Mouse (Mus musculus): ENCODE data around the gene Ccn5. TPM values are rescaled to one million over a fixed set of nuclear protein-coding genes. Genes with fewer than 3 reads are reported as not detected.
A peak's percentile ranks its signal among the peaks of the same experiment; 100 is the strongest.

Ccn5 gene
- total and polyA plus RNA-seq, 2 experiments from 2014 or later = 0.33 to 0.58 TPM

DNA sequence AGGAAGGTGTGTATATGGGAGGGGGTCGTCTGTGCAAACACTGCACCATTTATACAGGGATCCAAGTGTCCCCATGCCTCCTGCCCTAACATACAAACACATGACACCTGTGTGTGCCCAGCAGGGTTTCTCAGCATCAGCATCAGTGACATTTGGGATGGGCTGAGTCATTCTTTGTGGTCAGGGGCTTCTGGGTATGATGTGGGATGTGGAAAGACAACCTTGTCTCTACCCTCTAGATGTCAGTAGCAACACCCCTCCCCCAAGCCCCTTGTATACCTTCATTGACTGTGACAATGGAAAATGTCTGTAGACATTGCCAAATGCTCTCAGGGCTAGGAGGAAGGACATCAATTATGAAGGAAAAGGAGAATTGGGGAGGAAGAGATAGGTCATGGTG, 10.5 kb downstream of the Ccn5 start:
- Histone ChIP-seq H3K9ac (replicated peaks; ENCODE audit: low read length) (no peak overlapping the region), H3K4me2 (ENCODE audit: low read depth, low read length) (no peak overlapping the region), H3K4me1 (ENCODE audit: insufficient read depth, low read length) (no peaks in the 10 kb centered on the region), H3K27me3 (ENCODE audit: insufficient read depth, low read length) (no peaks in the 10 kb centered on the region), H3K4me3 (ENCODE audit: low read length) (no peak overlapping the region), H3K27ac (no peak overlapping the region), H3K36me3 (ENCODE audit: insufficient read depth, low read length) (no peaks in the 10 kb centered on the region), H3K9me3 (ENCODE audit: low read length) (no peaks in the 10 kb centered on the region)
- 52% methylated on average over 1 of the region's 1 CpGs for WGBS
- DNase-seq (ENCODE audit: low spot score) = no peak
- no peak for ATAC-seq
- TF ChIP-seq CTCF (IDR thresholded peaks at IDR 0.05; ENCODE audit: low read depth) = no peak

DNA sequence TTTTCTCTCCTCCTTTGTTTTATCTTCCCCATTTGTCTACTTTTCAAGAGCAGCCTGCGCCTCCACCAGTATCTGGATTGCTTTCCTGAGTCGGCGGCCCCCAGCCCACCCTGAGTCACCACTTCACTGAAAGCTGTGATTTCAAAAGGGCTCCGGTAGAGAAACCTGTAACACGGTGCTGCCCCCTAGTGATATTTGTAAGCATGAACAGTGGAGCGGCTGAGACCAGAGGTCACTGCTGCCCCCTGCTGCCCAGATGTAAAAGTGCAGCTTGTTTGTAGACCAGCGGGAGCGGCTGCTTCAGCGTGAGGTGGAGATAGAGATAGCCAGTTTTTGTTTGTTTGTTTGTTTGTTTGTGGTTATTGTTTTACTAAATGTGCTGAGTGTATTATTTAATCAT, 17.4 kb downstream of the Ccn5 start:
- Histone ChIP-seq H3K4me1 (ENCODE audit: insufficient read depth, low read length) (no peaks in the 10 kb centered on the region), H3K27ac (no peak overlapping the region), H3K4me2 (ENCODE audit: low read depth, low read length) (no peak overlapping the region), H3K9ac (replicated peaks; ENCODE audit: low read length) (no peak overlapping the region), H3K9me3 (ENCODE audit: low read length) (no peaks in the 10 kb centered on the region), H3K36me3 (ENCODE audit: insufficient read depth, low read length) (no peaks in the 10 kb centered on the region), H3K4me3 (ENCODE audit: low read length) (no peak overlapping the region), H3K27me3 (ENCODE audit: insufficient read depth, low read length) (no peaks in the 10 kb centered on the region)
- DNase-seq (ENCODE audit: low spot score) (peak; percentile 93), ATAC-seq (peak; percentile 64)
- TF ChIP-seq CTCF (IDR thresholded peaks at IDR 0.05; ENCODE audit: low read depth) = peak; percentile 98
- 25% methylated on average over 9 of the region's 9 CpGs for WGBS

DNA sequence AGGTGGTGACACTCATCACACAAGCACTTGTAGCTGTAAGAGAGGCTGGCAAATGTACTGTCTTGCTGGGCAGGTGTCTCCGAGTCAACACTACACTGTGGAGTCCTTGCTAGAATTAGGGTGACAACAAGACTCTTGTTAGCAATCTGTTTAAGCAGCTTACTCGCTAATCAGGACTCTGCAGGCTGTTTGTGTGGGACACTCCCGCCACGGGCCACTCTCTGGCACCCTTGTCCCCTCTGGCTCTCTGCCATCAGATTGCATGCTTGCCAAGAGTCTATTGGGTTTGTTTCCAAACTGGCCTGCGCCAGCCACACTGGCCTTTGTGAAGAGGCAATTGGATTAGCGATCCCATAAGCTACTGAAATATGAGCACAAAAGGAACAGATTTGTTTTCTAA, 18.9 kb downstream of the Ccn5 start:
- H3K4me3 ChIP-seq (ENCODE audit: low read length) = no peak overlapping the region
- H3K27me3 ChIP-seq (ENCODE audit: insufficient read depth, low read length) = no peaks in the 10 kb centered on the region
- ATAC-seq (peak; percentile 59), DNase-seq (ENCODE audit: low spot score) (peak; percentile 74)
- H3K9me3 ChIP-seq (ENCODE audit: low read length) = no peaks in the 10 kb centered on the region
- H3K36me3 ChIP-seq (ENCODE audit: insufficient read depth, low read length) = no peaks in the 10 kb centered on the region
- TF ChIP-seq CTCF (IDR thresholded peaks at IDR 0.05; ENCODE audit: low read depth) = no peak
- no peak overlapping the region for H3K9ac ChIP-seq (replicated peaks; ENCODE audit: low read length)
- H3K27ac ChIP-seq = no peak overlapping the region
- no peak overlapping the region for H3K4me2 ChIP-seq (ENCODE audit: low read depth, low read length)
- H3K4me1 ChIP-seq (ENCODE audit: insufficient read depth, low read length) = no peaks in the 10 kb centered on the region
- WGBS = 30% methylated on average over 6 of the region's 6 CpGs

DNA sequence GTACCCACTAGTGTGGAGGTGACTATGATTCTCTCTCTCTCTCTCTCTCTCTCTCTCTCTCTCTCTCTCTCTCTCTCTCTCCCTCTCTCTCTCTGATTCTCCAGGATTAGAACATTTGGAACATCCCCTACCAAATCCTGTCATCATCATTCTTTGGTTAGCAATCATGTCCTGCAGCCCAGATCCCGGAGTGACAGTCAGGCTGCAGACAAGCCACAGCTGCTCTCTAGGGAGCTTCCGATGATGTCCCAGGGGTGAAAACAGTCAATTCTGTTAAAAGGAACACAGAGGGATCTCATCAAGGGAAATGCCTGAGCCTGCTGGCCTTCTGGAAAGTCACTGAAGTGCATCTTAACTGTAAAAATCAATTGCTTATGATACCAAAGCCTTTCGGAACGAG, 21.4 kb downstream of the Ccn5 start:
- no peak overlapping the region for H3K4me3 ChIP-seq (ENCODE audit: low read length)
- H3K4me1 ChIP-seq (ENCODE audit: insufficient read depth, low read length) = no peaks in the 10 kb centered on the region
- WGBS = 63% methylated on average over 4 of the region's 4 CpGs
- DNase-seq (ENCODE audit: low spot score) = no peak
- no peak overlapping the region for H3K9ac ChIP-seq (replicated peaks; ENCODE audit: low read length)
- no peaks in the 10 kb centered on the region for H3K9me3 ChIP-seq (ENCODE audit: low read length)
- ATAC-seq = no peak
- H3K36me3 ChIP-seq (ENCODE audit: insufficient read depth, low read length) = no peaks in the 10 kb centered on the region
- no peak for TF ChIP-seq CTCF (IDR thresholded peaks at IDR 0.05; ENCODE audit: low read depth)
- H3K27ac ChIP-seq = no peak overlapping the region
- H3K27me3 ChIP-seq (ENCODE audit: insufficient read depth, low read length) = no peaks in the 10 kb centered on the region
- no peak overlapping the region for H3K4me2 ChIP-seq (ENCODE audit: low read depth, low read length)

DNA sequence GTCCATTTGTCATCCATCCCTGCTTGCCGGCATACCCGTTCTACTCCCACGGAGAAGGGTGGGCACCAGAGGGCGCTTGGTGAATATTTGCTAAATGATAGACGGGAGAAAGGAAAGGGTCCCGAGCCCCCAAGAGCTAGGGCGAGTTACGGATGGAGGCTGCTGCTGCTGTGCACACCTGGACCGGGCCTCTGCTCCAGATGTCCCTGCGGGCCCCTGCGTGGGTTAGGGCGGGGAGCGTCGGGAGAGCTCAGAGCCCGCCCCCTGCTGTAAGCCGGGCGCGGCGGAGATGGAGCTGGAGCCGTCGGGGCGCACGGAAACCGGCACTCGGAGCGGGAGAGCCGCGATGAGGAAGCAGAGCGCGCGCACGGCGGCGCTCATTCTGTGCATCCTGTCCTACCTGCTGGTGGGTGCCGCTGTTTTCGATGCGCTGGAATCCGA, 32.8 kb downstream of the Ccn5 start, which contains the start of gene Kcnk15:
Kcnk15 (plus strand) TSS at position 191 of the 441 bp plus-strand sequence.
- Histone ChIP-seq H3K27ac (no peak within 1 kb of the TSS), H3K4me1 (ENCODE audit: insufficient read depth, low read length) (no peaks in the 10 kb centered on the region), H3K36me3 (ENCODE audit: insufficient read depth, low read length) (no peaks in the 10 kb centered on the region), H3K4me3 (ENCODE audit: low read length) (peak within 1 kb of the TSS; percentile 10), H3K27me3 (ENCODE audit: insufficient read depth, low read length) (peaks cover 79% of the 10 kb centered on the region), H3K9ac (replicated peaks; ENCODE audit: low read length) (no peak within 1 kb of the TSS), H3K9me3 (ENCODE audit: low read length) (no peaks in the 10 kb centered on the region), H3K4me2 (ENCODE audit: low read depth, low read length) (peak within 1 kb of the TSS; percentile 10; the same call in 1 of the 2 replicates)
- TF ChIP-seq CTCF (IDR thresholded peaks at IDR 0.05; ENCODE audit: low read depth) = peak; percentile 64
- DNase-seq (ENCODE audit: low spot score) (peak; percentile 69), ATAC-seq (no peak)
- WGBS = 3% methylated on average over 30 of the region's 38 CpGs

DNA sequence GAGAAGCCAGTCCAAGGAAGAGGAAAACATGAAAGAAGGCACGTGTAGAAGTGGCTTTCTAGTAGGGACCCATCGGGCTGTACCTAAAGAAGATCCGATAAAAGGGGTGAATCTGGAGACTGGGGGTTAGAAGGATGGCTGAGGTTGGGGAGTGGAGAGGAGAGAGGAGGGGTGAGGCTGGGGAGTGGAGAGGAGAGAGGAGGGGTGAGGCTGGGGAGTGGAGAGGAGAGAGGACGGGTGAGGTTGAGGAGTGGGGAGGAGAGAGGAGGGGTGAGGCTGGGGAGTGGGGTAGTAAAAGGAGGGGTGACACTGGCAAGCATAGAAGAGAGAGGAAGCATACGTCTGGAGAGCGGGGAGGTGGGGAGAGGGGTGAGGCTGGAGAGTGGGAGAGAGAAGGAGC, 36.6 kb downstream of the Ccn5 start:
- ATAC-seq (peak; percentile 42; the same call in 1 of the 2 replicates), DNase-seq (ENCODE audit: low spot score) (no peak)
- H3K9ac ChIP-seq (replicated peaks; ENCODE audit: low read length) = no peak overlapping the region
- H3K27me3 ChIP-seq (ENCODE audit: insufficient read depth, low read length) = peaks cover 50% of the 10 kb centered on the region
- H3K4me2 ChIP-seq (ENCODE audit: low read depth, low read length) = no peak overlapping the region
- no peak for TF ChIP-seq CTCF (IDR thresholded peaks at IDR 0.05; ENCODE audit: low read depth)
- H3K36me3 ChIP-seq (ENCODE audit: insufficient read depth, low read length) = no peaks in the 10 kb centered on the region
- no peaks in the 10 kb centered on the region for H3K4me1 ChIP-seq (ENCODE audit: insufficient read depth, low read length)
- no peak overlapping the region for H3K27ac ChIP-seq
- H3K4me3 ChIP-seq (ENCODE audit: low read length) = no peak overlapping the region
- WGBS = 78% methylated on average over 6 of the region's 6 CpGs
- no peaks in the 10 kb centered on the region for H3K9me3 ChIP-seq (ENCODE audit: low read length)

DNA sequence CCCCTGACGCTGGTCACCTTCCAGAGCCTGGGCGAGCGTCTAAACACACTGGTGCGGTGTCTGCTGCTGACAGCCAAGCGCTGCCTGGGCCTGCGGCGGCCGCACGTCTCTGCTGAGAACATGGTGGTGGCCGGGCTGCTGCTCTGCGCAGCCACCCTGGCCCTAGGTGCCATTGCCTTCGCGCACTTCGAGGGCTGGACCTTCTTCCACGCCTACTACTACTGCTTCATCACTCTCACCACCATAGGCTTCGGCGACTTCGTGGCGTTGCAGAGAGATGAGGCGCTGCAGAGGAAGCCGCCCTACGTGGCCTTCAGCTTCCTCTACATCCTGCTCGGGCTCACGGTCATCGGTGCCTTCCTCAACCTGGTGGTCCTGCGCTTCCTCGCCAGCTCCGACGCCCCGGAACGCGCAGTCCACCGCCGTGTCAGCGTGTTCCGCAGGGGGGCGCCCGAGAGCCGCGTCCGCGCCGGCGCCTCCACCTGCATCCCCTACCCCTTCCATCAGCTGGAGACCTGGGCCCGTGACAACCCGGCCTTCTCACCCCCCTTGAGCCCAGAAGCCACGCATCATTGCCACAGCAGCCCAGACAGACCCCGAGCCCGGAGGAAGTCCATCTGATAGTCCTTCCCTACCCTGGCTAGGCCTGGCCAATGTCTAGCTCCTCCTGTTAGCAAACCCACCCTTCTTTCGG, 37.7 kb downstream of the Ccn5 start:
- WGBS = 15% methylated on average over 50 of the region's 50 CpGs
- ATAC-seq = peak; percentile 79
- Histone ChIP-seq H3K4me1 (ENCODE audit: insufficient read depth, low read length) (no peaks in the 10 kb centered on the region), H3K27me3 (ENCODE audit: insufficient read depth, low read length) (peaks cover 41% of the 10 kb centered on the region), H3K4me2 (ENCODE audit: low read depth, low read length) (peak overlapping the region; percentile 32), H3K4me3 (ENCODE audit: low read length) (peak overlapping the region; percentile 7; the same call in 1 of the 2 replicates), H3K9ac (replicated peaks; ENCODE audit: low read length) (no peak overlapping the region), H3K9me3 (ENCODE audit: low read length) (no peaks in the 10 kb centered on the region), H3K36me3 (ENCODE audit: insufficient read depth, low read length) (no peaks in the 10 kb centered on the region), H3K27ac (no peak overlapping the region)
- DNase-seq (ENCODE audit: low spot score) = peak; percentile 68
- TF ChIP-seq CTCF (IDR thresholded peaks at IDR 0.05; ENCODE audit: low read depth) = peak; percentile 68
